Mouse (Mus musculus) spleen, adult 2 months (tissue): ENCODE measurements at regions not wholly inside any gene's neighbourhood (a gene's known extent, or its start where the extent isn't known, plus 50 kb on each side); places are given as distances from the start of the nearest gene placed in this dataset.

Source experiments
- DNase-seq, 2 experiments: peaks; one replicate each; pipeline versions ENCODE4 v3.0.0 to v3.0.0-alpha.2; 2012 to 2021; ENCODE audit warnings: low spot score in 2 of 2, low read depth in 1 of 2
- H3K27ac ChIP-seq: fragments of 200-500 bp; 2 replicates; pipeline ENCODE4 v1.5.1; 2012; ENCODE audit warnings: low read length, inconsistent platforms; ENCODE audit not compliant: insufficient read depth
- H3K27me3 ChIP-seq: fragments of 200-500 bp; 2 replicates; pipeline ENCODE4 v1.6.1; 2012; ENCODE audit warnings: mild to moderate bottlenecking, moderate library complexity, low read length, inconsistent platforms; ENCODE audit not compliant: control insufficient read depth, insufficient read depth
- H3K36me3 ChIP-seq: fragments of 200-500 bp; 2 replicates; pipeline ENCODE4 v1.6.1; 2012; ENCODE audit warnings: mild to moderate bottlenecking, low read length, inconsistent platforms; ENCODE audit not compliant: control insufficient read depth, insufficient read depth
- H3K4me1 ChIP-seq: fragments of 200-500 bp; 2 replicates; pipeline ENCODE4 v1.6.1; 2011; ENCODE audit warnings: inconsistent platforms; ENCODE audit not compliant: control insufficient read depth, insufficient read depth, insufficient read length
- H3K4me3 ChIP-seq: fragments of 200-500 bp; 2 replicates; pipeline ENCODE4 v1.5.1; 2011; ENCODE audit warnings: mild to moderate bottlenecking, inconsistent platforms; ENCODE audit not compliant: insufficient read depth, insufficient read length; ENCODE audit errors: extremely low read depth
- CTCF ChIP-seq: fragments of 200-500 bp; IDR thresholded peaks from 2 replicates; pipeline ENCODE4 v1.5.1; 2011; ENCODE audit warnings: mild to moderate bottlenecking, inconsistent platforms; ENCODE audit not compliant: insufficient read depth, insufficient read length, insufficient replicate concordance; ENCODE audit errors: extremely low read depth
- POLR2A ChIP-seq: fragments of 200-500 bp; IDR thresholded peaks from 2 replicates; pipeline ENCODE4 v1.6.1; 2011; ENCODE audit warnings: low read depth, low read length, inconsistent platforms
- WGBS: fragments of 180-500 bp; shearing (Covaris S2); methylation state at CpG from one replicate; pipeline ENCODE4 v1.1.7; 2018; 5-methylcytosine and 5-hydroxymethylcytosine counted together

DNA sequence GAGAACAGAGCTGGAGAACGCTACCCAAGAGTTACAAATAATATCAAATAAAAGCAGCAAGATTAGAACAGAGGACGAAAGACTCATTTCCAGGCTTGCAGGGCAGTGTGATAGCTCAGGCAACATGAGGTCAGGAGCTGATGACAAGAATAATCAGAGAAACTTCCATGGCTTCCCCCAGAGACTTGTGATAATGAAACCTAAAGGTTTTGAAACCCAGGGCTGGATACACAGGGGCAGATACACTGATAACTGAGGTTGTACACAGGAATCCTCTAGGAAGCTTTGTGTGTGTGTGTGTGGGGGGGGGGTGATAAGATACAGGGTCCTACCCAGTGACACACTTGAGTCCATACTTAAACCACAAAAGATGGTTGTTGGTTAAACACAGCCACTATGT lies 423.4 kb upstream of the Smim15 start:
- H3K4me3 ChIP-seq: no peak overlapping the region
- H3K27ac ChIP-seq: no peak overlapping the region
- WGBS: 92% methylated on average over 2 of the region's 2 CpGs
- H3K36me3 ChIP-seq: no peaks in the 10 kb centered on the region
- no peak for DNase-seq
- H3K4me1 ChIP-seq: no peaks in the 10 kb centered on the region
- H3K27me3 ChIP-seq: no peaks in the 10 kb centered on the region
- no peak for TF ChIP-seq POLR2A
- no peak for TF ChIP-seq CTCF

DNA sequence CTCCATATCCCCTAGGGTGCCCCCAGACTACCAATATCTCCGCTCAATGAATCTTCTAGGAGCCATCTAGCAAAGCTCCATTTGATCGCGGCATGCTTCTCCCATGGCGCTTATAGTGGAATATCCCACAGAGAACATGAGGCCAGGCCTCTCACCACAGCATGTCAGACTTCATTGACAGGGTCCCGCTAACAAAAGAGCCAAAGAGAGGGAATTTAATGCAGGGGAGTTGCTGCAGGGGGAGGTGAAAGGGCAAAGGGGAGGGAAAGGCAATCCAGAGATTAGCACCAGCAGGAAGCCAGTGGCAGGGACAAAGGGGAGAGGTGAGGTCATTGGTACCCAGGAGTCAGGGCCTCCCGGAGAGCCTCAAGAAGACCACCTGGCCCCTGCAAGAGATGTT lies 424.0 kb upstream of the Smim15 start:
- WGBS: 82% methylated on average over 6 of the region's 6 CpGs
- Histone ChIP-seq H3K27me3 (no peaks in the 10 kb centered on the region), H3K36me3 (no peaks in the 10 kb centered on the region), H3K4me1 (no peaks in the 10 kb centered on the region), H3K4me3 (no peak overlapping the region), H3K27ac (no peak overlapping the region)
- no peak for DNase-seq
- TF ChIP-seq CTCF (no peak), POLR2A (no peak)

DNA sequence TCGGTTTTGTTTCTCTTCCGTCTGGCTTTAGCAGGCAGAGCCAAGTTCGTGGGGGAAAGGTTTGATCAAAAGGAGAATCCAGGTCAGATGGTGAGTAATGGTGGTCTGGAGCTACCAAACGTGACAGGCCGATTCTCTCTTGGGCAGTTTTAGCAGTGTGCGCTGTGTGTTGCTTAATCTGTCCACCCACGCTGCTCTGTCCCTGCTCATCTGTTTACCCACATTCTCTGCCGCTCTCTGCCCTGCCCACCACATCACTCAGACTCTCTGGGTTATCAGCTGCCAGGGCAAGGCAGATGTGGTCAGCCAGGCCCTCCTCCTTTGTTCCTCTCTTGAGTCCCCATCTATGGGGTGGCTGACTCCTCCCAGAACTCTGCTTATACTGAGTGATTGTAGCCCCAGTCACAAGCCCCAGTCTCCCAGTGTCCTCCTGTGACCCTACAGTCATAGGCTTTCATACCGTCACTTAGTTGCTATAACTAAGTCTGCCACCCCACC lies 424.8 kb upstream of the Smim15 start:
- Histone ChIP-seq H3K27me3 (no peaks in the 10 kb centered on the region), H3K4me1 (no peaks in the 10 kb centered on the region), H3K36me3 (no peaks in the 10 kb centered on the region), H3K4me3 (no peak overlapping the region), H3K27ac (no peak overlapping the region)
- no peak for DNase-seq
- 28% methylated on average over 9 of the region's 9 CpGs for WGBS
- no peak for TF ChIP-seq CTCF
- no peak for TF ChIP-seq POLR2A

DNA sequence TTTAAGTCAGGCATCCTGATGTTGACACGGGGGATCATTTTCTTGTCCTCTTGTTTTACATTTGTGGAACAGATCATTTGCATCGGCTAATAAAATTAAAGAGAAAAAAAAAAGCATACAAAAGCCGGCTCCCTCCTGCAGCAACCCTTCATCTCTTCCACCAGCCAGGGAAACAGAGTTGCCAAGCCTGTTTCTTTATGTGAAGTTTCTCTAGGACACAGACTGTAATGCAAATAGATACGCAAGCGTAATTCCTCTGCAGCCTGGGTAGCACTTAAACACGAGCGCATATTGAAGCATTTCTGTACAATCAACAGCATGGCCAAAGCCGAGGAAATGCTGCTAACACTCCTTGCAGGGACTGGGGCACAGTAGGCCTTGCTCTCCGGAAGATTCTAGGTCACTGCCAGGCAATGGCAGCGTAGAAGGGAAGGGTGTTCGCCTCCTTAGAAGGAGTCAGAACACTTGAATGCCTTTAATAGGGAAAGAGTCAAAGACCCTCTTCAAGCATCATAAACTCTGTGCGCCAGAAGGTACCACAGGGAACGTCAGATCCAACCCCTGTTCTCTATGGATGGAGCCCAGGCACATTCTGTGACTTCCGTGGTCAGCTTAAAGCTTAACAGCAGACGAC lies 425.3 kb upstream of the Smim15 start:
- no peaks in the 10 kb centered on the region for H3K4me1 ChIP-seq
- 74% methylated on average over 15 of the region's 15 CpGs for WGBS
- H3K36me3 ChIP-seq: no peaks in the 10 kb centered on the region
- no peak overlapping the region for H3K27ac ChIP-seq
- H3K4me3 ChIP-seq: no peak overlapping the region
- no peak for DNase-seq
- TF ChIP-seq CTCF (no peak), POLR2A (no peak)
- no peaks in the 10 kb centered on the region for H3K27me3 ChIP-seq

DNA sequence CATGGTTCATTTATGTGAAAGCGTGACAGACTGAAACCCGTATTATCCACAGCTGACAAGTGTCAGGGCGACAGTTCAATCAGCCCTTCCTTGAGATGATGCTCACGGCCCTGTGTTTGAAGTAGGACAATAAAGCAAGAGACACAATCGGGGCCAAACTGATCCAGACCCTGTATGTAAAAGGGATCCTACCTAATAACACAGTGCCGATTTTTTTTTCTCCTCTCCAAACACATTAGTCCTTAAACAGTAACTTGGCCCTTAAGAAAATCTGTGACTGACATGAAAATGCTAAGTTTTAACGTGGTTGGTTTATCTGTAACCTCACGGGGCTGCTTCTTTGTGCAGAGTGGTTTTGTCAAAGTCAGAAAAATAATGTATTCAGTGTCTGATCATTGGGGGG lies 425.9 kb upstream of the Smim15 start:
- no peak overlapping the region for H3K27ac ChIP-seq
- no peaks in the 10 kb centered on the region for H3K27me3 ChIP-seq
- H3K4me3 ChIP-seq: no peak overlapping the region
- 82% methylated on average over 8 of the region's 8 CpGs for WGBS
- DNase-seq: no peak
- no peaks in the 10 kb centered on the region for H3K4me1 ChIP-seq
- no peaks in the 10 kb centered on the region for H3K36me3 ChIP-seq
- TF ChIP-seq CTCF (no peak), POLR2A (no peak)

DNA sequence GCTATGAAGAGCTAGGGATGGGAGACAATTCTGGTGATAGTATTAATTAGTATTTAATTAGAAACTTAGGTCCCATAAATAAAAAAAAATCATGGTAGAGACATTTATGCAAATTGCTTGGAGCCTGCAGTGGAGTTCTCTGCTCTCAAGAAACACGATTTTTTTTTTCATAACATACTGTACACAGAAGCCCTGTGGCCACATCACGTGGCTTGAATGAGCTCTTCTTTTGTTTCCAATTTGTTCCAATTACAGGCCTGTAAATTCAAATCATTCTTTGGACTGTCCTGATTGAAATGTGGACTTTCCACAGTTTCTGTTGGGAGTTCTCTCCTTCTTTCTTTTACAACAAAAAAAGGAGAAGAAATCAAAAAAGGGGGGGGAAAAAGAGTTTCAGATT lies 426.7 kb upstream of the Smim15 start:
- TF ChIP-seq POLR2A: no peak
- Histone ChIP-seq H3K27ac (no peak overlapping the region), H3K36me3 (no peaks in the 10 kb centered on the region), H3K4me1 (no peaks in the 10 kb centered on the region), H3K27me3 (no peaks in the 10 kb centered on the region), H3K4me3 (no peak overlapping the region)
- DNase-seq: no peak
- 83% methylated on average over 2 of the region's 2 CpGs for WGBS

DNA sequence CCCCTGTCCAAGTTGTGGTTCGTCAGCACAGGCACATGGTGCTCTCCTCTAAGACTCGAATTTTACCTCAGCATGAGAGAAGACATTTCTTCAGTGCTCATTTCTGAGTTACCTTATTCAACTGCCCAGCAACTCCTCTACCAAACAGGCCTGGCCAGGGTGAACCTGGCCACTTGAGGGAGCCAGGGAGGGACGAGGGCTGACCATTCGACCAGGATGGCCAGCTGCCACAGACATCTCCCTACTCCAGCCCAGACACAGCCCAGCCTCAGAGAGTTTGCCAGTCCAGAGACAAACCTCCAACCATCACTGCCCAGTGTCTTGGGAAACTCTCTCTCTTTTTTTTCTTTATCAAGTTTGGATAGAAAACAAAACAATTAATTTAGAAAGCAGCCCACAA lies 427.5 kb upstream of the Smim15 start:
- 0 out of 2 replicates have a peak overlapping the region, but pooled peaks have one; percentile 43 for H3K27ac ChIP-seq
- DNase-seq: no peak
- WGBS: 88% methylated on average over 4 of the region's 4 CpGs

More for the DNA sequence above, 427.5 kb upstream of the Smim15 start:
- no peaks in the 10 kb centered on the region for H3K4me1 ChIP-seq
- H3K36me3 ChIP-seq: no peaks in the 10 kb centered on the region
- H3K27me3 ChIP-seq: no peaks in the 10 kb centered on the region
- TF ChIP-seq POLR2A: no peak
- TF ChIP-seq CTCF: no peak
- H3K4me3 ChIP-seq: no peak overlapping the region
